Mouse (Mus musculus) forebrain, embryonic 16.5 days (tissue): Measurements from ENCODE around the gene Dst. TPM values are rescaled to one million over a fixed set of nuclear protein-coding genes. Genes with fewer than 3 reads are reported as not detected.

Experiments
- ATAC-seq: fragments of 200-750 bp; cut with Nextera tagmentation; 2 replicates; pipeline ENCODE4 v1.8.0; 2017; ENCODE audit warnings: mild to moderate bottlenecking, moderate library complexity
- H3K27ac ChIP-seq: fragments of 300-500 bp; sonication (generic); 2 replicates; pipeline ENCODE4 v1.5.1; 2014; ENCODE audit warnings: low read length, control low read depth
- H3K27me3 ChIP-seq: fragments of 300-500 bp; sonication (generic); replicated peaks from 2 replicates; pipeline ENCODE4 v1.6.1; 2014; ENCODE audit warnings: low read length; ENCODE audit not compliant: control insufficient read depth, insufficient read depth
- H3K36me3 ChIP-seq: fragments of 300-500 bp; sonication (generic); 2 replicates; pipeline ENCODE4 v1.6.1; 2014; ENCODE audit not compliant: control insufficient read depth, insufficient read depth
- H3K4me1 ChIP-seq: fragments of 300-500 bp; sonication (generic); replicated peaks from 2 replicates; pipeline ENCODE4 v1.6.1; 2014; ENCODE audit warnings: low read length; ENCODE audit not compliant: control insufficient read depth, insufficient read depth
- H3K4me2 ChIP-seq: fragments of 300-500 bp; sonication (generic); 2 replicates; pipeline ENCODE4 v1.6.1; 2014; ENCODE audit warnings: mild to moderate bottlenecking, low read length, control low read depth
- H3K4me3 ChIP-seq: fragments of 300-500 bp; sonication (generic); replicated peaks from 2 replicates; pipeline ENCODE4 v1.5.1; 2014; ENCODE audit warnings: mild to moderate bottlenecking, low read length, control low read depth
- H3K9ac ChIP-seq: fragments of 300-500 bp; sonication (generic); replicated peaks from 2 replicates; pipeline ENCODE4 v1.6.1; 2014; ENCODE audit warnings: low read depth, low read length, control low read depth
- H3K9me3 ChIP-seq: fragments of 300-500 bp; sonication (generic); 2 replicates; pipeline ENCODE4 v1.6.1; 2016; ENCODE audit warnings: low read length; ENCODE audit not compliant: control insufficient read depth
- WGBS: fragments of 180-500 bp; shearing (Covaris S2); extraction: QIAGEN DNeasy Blood & Tissue Kit; methylation state at CpG from one replicate; pipeline ENCODE4 v1.1.7; 2014; 5-methylcytosine and 5-hydroxymethylcytosine counted together
- polyA plus RNA-seq: library from polyadenylated mRNA; unstranded; fragments of >200 nt; fragmentation: Nextera tagmentation; extraction: Ambion mirVana; gene quantifications from 2 replicates; pipeline ENCODE4 v1.2.1, GENCODE M21; 2015

Gene Dst
- polyA plus RNA-seq, 1 experiment from 2014 or later, result 41.2 TPM

DNA sequence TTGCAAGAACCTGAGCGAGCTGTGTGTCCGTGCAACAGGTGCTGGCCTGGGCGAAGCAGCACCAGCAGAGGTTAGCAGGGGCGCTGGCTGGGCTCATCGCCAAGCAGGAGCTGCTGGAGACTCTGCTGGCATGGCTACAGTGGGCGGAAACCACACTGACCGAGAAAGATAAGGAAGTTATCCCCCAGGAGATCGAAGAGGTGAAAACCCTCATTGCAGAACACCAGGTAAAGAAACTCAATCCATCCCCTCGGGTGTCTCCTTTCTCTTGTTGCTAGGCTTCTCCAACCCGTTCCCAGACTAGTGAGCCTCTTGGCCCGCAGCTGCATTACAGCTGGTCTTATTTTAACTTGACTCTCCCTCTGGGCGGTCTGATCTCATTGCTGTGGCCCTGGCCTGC, 382.3 kb downstream of the Dst start:
- Histone ChIP-seq H3K9ac (no peak overlapping the region), H3K27me3 (no peaks in the 10 kb centered on the region), H3K9me3 (0 out of 2 replicates have a peak, but pooled peaks cover 3% of the 10 kb centered on the region), H3K4me1 (no peaks in the 10 kb centered on the region), H3K36me3 (peaks cover 34% of the 10 kb centered on the region), H3K4me2 (no peak overlapping the region), H3K4me3 (no peak overlapping the region), H3K27ac (no peak overlapping the region)
- 94% methylated on average over 12 of the region's 12 CpGs for WGBS
- no peak for ATAC-seq

DNA sequence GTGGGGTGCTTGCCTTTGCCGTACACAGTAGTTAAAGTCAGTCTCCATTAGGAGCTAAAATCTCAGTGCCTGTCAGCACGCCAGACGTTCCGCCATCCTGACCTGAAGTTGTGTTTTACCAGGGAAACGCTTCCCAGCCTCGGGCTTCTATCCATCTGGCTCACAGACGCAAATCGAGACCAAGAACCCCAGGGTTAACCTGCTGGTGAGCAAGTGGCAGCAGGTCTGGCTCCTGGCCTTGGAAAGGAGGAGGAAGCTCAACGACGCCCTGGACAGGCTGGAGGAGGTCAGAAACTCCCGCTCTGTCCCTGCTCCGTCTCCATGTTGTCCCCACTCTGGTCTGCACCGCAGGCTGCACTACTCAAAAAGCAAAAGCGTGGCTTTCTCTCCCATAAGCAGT, 385.2 kb downstream of the Dst start:
- WGBS, result 91% methylated on average over 14 of the region's 14 CpGs
- H3K4me2 ChIP-seq, result no peak overlapping the region
- 0 out of 2 replicates have a peak, but pooled peaks cover 3% of the 10 kb centered on the region for H3K4me1 ChIP-seq
- H3K9ac ChIP-seq, result no peak overlapping the region
- no peaks in the 10 kb centered on the region for H3K27me3 ChIP-seq
- no peak overlapping the region for H3K27ac ChIP-seq
- peaks cover 37% of the 10 kb centered on the region for H3K36me3 ChIP-seq
- no peak for ATAC-seq
- no peak overlapping the region for H3K4me3 ChIP-seq
- 0 out of 2 replicates have a peak, but pooled peaks cover 3% of the 10 kb centered on the region for H3K9me3 ChIP-seq

DNA sequence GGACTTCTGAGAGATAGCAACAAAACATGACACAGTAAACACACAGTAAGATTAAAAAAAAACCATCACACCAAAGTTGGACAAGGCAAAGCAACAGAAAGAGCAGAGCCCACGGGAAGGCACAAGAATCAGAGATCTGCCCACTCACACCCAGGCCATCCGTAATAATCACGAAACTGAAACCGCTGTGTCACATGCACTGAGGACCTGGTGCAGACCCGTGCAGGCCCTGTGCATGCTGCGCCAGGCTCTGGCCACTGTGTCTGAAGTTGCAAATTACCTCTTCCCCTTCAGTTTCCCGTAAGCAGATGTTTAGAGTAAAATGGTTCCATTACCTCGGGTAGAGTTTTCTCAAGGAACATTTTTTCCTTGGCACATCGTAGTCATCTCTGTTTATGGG, 389.6 kb downstream of the Dst start:
- Histone ChIP-seq H3K9me3 (no peaks in the 10 kb centered on the region), H3K9ac (no peak overlapping the region), H3K4me3 (no peak overlapping the region), H3K4me2 (no peak overlapping the region), H3K36me3 (peaks cover 29% of the 10 kb centered on the region), H3K4me1 (peaks cover 21% of the 10 kb centered on the region), H3K27me3 (no peaks in the 10 kb centered on the region), H3K27ac (no peak overlapping the region)
- no peak for ATAC-seq
- 78% methylated on average over 9 of the region's 9 CpGs for WGBS

DNA sequence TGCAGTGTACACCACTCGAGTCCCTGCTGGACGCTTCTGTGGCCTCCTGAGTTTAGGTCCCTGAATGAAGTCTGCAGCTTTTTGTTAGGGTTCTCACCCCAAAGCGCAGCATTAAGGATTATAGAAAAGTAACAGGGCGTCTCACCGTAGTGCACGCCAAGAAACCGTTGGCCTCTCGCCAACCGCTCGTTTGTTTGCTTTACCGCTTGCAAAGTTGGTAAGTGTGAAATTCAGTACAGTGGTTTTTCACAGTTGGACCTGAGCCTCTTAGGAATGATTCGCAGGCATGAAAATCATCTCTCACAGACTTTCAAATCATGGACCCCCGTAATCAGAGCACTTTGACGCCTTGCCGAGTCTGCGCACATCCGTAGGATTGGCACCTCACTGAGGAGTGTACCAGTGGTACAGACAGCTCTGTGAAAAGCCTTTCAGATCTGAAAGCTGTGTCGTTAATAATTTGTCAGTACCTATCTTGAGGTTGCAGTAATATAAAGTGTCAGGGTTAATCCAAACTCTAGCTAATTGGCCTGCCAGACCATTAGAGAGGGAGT, 390.7 kb downstream of the Dst start:
- no peaks in the 10 kb centered on the region for H3K9me3 ChIP-seq
- peak; percentile 76 for ATAC-seq
- H3K9ac ChIP-seq, result no peak overlapping the region
- no peak overlapping the region for H3K27ac ChIP-seq
- peaks cover 24% of the 10 kb centered on the region for H3K36me3 ChIP-seq
- peak overlapping the region; percentile 30 for H3K4me2 ChIP-seq
- peaks cover 21% of the 10 kb centered on the region for H3K4me1 ChIP-seq
- H3K27me3 ChIP-seq, result no peaks in the 10 kb centered on the region
- no peak overlapping the region for H3K4me3 ChIP-seq
- WGBS, result 21% methylated on average over 18 of the region's 18 CpGs

DNA sequence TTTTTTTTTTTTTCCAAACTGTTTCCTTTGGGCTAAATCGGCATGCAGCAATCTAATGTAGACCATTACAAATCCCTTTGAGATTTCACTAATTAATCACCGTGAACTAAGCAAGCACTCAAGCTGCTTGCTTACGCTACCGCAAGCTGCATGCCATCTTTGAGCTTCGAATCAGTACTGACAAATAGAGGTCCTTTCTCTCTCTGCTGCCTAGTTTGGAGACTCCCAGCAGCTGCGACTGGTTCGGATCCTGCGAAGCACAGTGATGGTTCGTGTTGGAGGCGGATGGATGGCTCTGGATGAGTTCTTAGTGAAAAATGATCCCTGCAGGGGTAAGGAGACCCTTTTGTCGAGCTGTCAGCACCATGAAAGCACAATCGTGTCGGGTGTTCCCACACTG, 391.5 kb downstream of the Dst start:
- no peak overlapping the region for H3K27ac ChIP-seq
- no peak overlapping the region for H3K4me2 ChIP-seq
- H3K36me3 ChIP-seq, result peaks cover 16% of the 10 kb centered on the region; the same call in 1 of the 2 replicates
- WGBS, result 23% methylated on average over 13 of the region's 13 CpGs
- H3K4me3 ChIP-seq, result no peak overlapping the region
- H3K27me3 ChIP-seq, result no peaks in the 10 kb centered on the region
- H3K9me3 ChIP-seq, result no peaks in the 10 kb centered on the region
- H3K4me1 ChIP-seq, result peaks cover 21% of the 10 kb centered on the region
- no peak for ATAC-seq
- H3K9ac ChIP-seq, result no peak overlapping the region

DNA sequence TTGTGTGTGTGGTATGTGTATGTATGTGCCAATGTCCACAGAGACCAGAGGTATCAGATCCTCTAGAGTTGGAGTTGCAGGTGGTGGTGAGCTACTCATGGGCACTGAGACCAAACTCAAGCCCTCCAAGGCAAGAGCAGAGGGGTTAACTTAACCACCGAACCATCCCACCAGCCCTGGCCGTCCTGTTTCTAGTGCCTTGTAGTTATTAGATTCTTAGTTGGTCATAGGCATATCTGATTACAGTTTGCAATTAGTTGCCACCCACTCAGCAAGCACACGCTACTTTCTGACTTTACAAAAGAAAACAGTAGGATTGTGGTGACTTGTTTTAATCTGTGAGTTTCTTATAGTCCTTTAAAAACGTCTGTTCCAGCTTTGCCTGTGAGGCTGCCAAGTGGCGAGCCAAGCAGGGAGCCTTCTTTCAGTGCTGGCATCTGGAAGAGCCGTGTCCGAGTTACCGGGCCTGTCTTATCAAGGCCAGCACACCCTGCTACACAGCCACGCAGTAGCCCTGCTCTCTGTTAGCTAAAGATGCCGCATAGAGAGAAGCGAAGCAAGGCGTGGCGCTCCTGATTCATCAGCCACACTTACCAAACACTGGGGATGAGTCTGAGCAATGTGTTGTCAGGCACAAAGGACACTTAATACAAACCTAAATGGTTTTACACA, 392.4 kb downstream of the Dst start:
- H3K27me3 ChIP-seq, result no peaks in the 10 kb centered on the region
- H3K4me1 ChIP-seq, result peaks cover 21% of the 10 kb centered on the region
- H3K9me3 ChIP-seq, result no peaks in the 10 kb centered on the region
- H3K9ac ChIP-seq, result no peak overlapping the region
- ATAC-seq, result no peak
- 70% methylated on average over 13 of the region's 13 CpGs for WGBS
- H3K27ac ChIP-seq, result no peak overlapping the region
- H3K4me2 ChIP-seq, result no peak overlapping the region
- H3K4me3 ChIP-seq, result no peak overlapping the region
- H3K36me3 ChIP-seq, result peaks cover 12% of the 10 kb centered on the region

DNA sequence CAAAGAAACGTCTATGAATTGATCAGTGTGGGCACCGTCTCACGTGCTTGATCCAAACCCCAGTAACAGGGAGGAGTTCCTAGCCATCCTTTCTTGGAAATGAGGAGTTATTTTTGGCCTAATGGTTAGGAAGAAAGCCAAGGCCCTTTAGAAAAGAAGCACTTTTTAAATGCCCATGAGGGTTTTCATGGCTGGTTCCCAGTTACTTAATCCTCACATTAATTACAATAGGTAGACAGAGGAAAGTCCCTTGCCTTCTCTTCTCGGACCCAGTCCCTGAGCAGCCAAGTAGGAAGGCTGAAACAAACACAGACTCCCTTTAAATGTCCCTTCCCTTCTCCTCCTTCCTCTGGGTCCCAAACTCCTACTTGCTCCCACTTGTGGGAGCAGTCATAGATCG, 396.2 kb downstream of the Dst start:
- WGBS, result 41% methylated on average over 5 of the region's 5 CpGs
- Histone ChIP-seq H3K4me2 (no peak overlapping the region), H3K9ac (no peak overlapping the region), H3K27ac (no peak overlapping the region), H3K9me3 (no peaks in the 10 kb centered on the region), H3K27me3 (no peaks in the 10 kb centered on the region), H3K36me3 (peaks cover 15% of the 10 kb centered on the region), H3K4me1 (peaks cover 9% of the 10 kb centered on the region), H3K4me3 (no peak overlapping the region)
- ATAC-seq, result no peak

DNA sequence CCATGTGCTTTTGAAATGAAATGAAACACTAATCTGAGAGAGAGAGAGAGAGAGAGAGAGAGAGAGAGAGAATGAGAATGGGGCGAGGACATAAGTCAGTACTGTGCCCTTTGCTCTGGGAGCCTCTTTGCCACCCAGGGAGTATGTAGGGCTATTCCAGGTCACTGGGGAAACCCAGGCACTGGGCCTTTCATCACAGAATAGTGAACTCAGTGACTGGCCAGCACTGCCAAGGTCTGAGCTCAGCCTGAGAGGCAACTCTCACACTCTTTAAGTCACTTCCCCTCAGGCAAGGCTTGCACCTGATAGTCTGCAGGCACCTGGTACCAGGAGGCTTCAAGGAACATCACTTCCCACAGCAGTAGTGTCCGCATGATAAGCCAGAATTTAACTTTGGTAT, 398.7 kb downstream of the Dst start:
- peaks cover 13% of the 10 kb centered on the region for H3K36me3 ChIP-seq
- H3K4me2 ChIP-seq, result no peak overlapping the region
- 95% methylated on average over 2 of the region's 2 CpGs for WGBS
- H3K4me1 ChIP-seq, result no peaks in the 10 kb centered on the region
- no peak overlapping the region for H3K4me3 ChIP-seq
- H3K9ac ChIP-seq, result no peak overlapping the region
- H3K27ac ChIP-seq, result no peak overlapping the region
- ATAC-seq, result no peak
- H3K27me3 ChIP-seq, result no peaks in the 10 kb centered on the region
- no peaks in the 10 kb centered on the region for H3K9me3 ChIP-seq

DNA sequence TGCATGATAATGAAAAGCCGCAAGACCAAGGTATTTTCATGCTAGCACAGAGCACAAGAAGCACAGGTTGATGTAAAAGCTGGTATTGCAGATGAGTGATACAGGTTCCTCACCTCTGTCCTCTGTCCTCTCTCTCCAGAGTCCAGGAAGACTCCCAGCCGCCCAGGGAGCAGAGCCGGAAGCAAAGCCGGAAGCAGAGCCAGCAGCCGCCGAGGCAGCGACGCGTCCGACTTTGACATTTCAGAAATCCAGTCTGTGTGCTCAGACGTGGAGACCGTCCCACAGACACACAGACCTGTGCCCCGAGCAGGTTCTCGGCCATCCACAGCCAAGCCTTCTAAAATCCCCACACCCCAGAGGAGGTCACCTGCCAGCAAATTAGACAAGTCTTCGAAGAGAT, 399.2 kb downstream of the Dst start:
- Histone ChIP-seq H3K9me3 (no peaks in the 10 kb centered on the region), H3K4me2 (no peak overlapping the region), H3K36me3 (peaks cover 11% of the 10 kb centered on the region), H3K27ac (no peak overlapping the region), H3K4me1 (no peaks in the 10 kb centered on the region), H3K4me3 (no peak overlapping the region), H3K27me3 (no peaks in the 10 kb centered on the region), H3K9ac (no peak overlapping the region)
- 98% methylated on average over 15 of the region's 15 CpGs for WGBS
- ATAC-seq, result no peak
